ENCODE assay signal across 9 mouse cellular contexts in the genomic region with DNA sequence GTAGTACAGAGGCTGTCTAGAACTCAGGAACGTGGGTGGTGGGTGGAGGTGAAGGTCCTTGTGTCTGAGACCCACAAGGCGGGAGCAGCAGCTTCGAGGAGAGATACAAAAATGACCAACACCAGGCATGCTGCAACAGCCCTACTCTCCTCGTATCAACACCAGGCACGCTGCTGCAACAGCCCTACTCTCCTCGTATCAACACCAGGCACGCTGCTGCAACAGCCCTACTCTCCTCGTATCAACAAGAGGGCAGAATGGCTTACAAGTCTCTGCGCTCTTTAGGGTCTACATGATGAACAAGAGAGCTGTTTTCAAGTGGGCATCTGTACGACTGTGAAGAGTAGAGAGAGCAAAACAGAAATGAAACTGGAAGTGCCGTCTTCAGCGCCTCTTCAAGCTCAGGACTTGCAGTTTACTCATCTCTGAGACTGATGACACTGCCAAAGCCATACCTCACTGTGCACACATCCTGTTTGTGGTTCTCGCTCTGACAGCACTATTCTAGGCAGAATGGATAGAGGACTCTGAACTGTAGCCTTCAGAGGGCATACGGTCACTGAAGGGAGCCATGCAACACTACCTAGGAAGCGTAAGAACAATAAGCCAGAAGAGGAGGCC.
A peak's percentile ranks its signal among the peaks of the same experiment; 100 is the strongest.
DNase-seq lines count a peak whose midpoint lies in the region; ATAC-seq and TF ChIP-seq lines count a peak whose summit lies in the region.
"Had no signal": no experiment of that assay in that cellular context is flagged by ENCODE, and none has a peak within 500 bp of the region (broad histone marks: within the 10 kb centered on the region; RNA-seq: fewer than 3 reads in every experiment).

No protein-coding gene starts in this region.

- ATAC-seq in CD4-positive, CD25-positive, alpha-beta regulatory T cell, adult 4 months: peak; percentile 95
- ATAC-seq in liver, embryonic 15.5 days (ENCODE audit: insufficient read depth): peak; percentile 84

- H3K27me3 ChIP-seq in liver, embryonic 15.5 days: no peaks in the 10 kb centered on the region
- no peaks in the 10 kb centered on the region for H3K27me3 ChIP-seq in hindbrain, embryonic 10.5 days (ENCODE audit: insufficient read depth, poor library complexity, severe bottlenecking)

- peaks cover 35% of the 10 kb centered on the region for H3K4me1 ChIP-seq in bone marrow macrophage, adult 2 months (ENCODE audit: control insufficient read depth, insufficient read depth, low read length)
- peaks cover 15% of the 10 kb centered on the region for H3K4me1 ChIP-seq in liver, embryonic 15.5 days (replicated peaks)
- H3K4me1 ChIP-seq in hindbrain, embryonic 10.5 days (replicated peaks): peaks cover 11% of the 10 kb centered on the region; the same call in 1 of the 2 replicates

- peak overlapping the region; percentile 55 for H3K4me3 ChIP-seq in bone marrow macrophage, adult 2 months (ENCODE audit: insufficient read depth, low read length)
- peak overlapping the region; percentile 41 for H3K4me3 ChIP-seq in liver, embryonic 15.5 days (replicated peaks)
- no peak overlapping the region for H3K4me3 ChIP-seq in hindbrain, embryonic 10.5 days

- DNase-seq in spleen, postnatal 36 days (ENCODE audit: low spot score in 2 of 2): peak; percentile 72 to 74
- no peak for DNase-seq in adrenal gland, adult 18-20 months (ENCODE audit: low spot score in 2 of 2)
- no peak for DNase-seq in adipocyte (ENCODE audit: low spot score)
- DNase-seq in hindbrain, embryonic 10.5 days (ENCODE audit: low spot score): no peak
- DNase-seq: adrenal gland, postnatal 14 days; kidney, postnatal 14 days had no signal

- H3K27ac ChIP-seq in bone marrow macrophage, adult 2 months (ENCODE audit: insufficient read depth, low read depth, low read length): peak overlapping the region; percentile 90
- H3K27ac ChIP-seq in liver, embryonic 15.5 days (replicated peaks): peak overlapping the region; percentile 59
- no peak overlapping the region for H3K27ac ChIP-seq in hindbrain, embryonic 10.5 days

- 0 out of 2 replicates have a peak overlapping the region, but pooled peaks have one; percentile 35 for H3K9ac ChIP-seq in liver, embryonic 15.5 days

- TF ChIP-seq CTCF in bone marrow macrophage, adult 2 months (IDR thresholded peaks at IDR 0.05; ENCODE audit: low read depth, low read length): no peak

- 20% methylated on average over 15 of the region's 15 CpGs for whole genome bisulfite sequencing in liver, embryonic 15.5 days (ENCODE audit: insufficient replicate concordance)
- WGBS in hindbrain, embryonic 10.5 days: 88% methylated on average over 15 of the region's 15 CpGs

- TF ChIP-seq POLR2A in bone marrow macrophage, adult 2 months (IDR thresholded peaks at IDR 0.05; ENCODE audit: borderline replicate concordance, low read depth, low read length): no peak

- no peaks in the 10 kb centered on the region for H3K36me3 ChIP-seq in liver, embryonic 15.5 days (replicated peaks)
- no peaks in the 10 kb centered on the region for H3K36me3 ChIP-seq in hindbrain, embryonic 10.5 days

- no peaks in the 10 kb centered on the region for H3K9me3 ChIP-seq in liver, embryonic 15.5 days (replicated peaks)
- H3K9me3 ChIP-seq in hindbrain, embryonic 10.5 days: no peaks in the 10 kb centered on the region

- H3K4me2 ChIP-seq in liver, embryonic 15.5 days: peak overlapping the region; percentile 58

Comparison
In these comparisons a context has a peak if more than half of its experiments do, and no peak if none do; other contexts are left out.
1. DNase-seq: peak in spleen, postnatal 36 days (2 of 2); none in adrenal gland, adult 18-20 months (0 of 2), adipocyte (single experiment) and hindbrain, embryonic 10.5 days (single experiment).